Comparison of ENCODE assay signal across 8 mouse cellular contexts in the genomic region with DNA sequence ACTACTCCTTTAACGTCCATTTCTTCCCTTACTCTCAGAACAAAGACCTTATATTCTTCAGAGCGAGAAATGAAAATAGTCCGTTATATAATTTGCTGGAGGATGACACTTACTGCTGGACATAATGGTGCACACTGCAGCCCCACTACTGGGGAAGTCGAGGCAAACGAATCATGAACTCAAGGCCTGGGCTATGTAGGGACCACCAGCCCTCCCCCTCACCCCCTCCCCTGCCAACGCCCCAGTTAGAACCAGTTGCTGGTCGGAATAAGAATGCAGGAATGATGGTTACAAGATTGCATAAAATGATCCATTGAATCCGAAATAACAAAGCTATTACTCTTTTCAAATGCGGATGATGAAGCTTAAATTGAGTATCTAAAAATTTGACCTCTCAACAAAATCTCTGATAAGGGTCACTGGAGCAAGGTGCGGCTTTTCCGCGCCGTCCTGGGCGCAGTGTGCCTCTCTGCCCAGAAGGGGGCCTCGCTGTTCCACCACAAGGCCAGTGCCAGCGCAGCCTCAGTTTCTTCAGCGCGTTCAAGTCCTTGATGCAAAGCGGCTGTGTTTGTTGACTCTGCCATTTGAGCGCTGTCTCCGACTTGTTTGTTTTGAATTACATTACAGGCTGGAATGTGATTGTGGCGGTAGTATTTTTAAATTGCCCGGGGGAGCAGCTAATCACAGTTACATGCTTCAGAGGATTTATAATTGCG. TPM values are rescaled to one million over a fixed set of nuclear protein-coding genes. Genes with fewer than 3 reads are reported as not detected.
DNase-seq lines count a peak whose midpoint lies in the region; ATAC-seq and TF ChIP-seq lines count a peak whose summit lies in the region.

No protein-coding gene starts in this region.

- H3K4me3 ChIP-seq in intestine, embryonic 14.5 days (ENCODE audit: low read depth, low read length): peak overlapping the region; percentile 19; the same call in 1 of the 2 replicates
- no peak overlapping the region for H3K4me3 ChIP-seq in midbrain, embryonic 11.5 days (ENCODE audit: low read depth, low read length)
- no peak overlapping the region for H3K4me3 ChIP-seq in small intestine, adult 2 months (ENCODE audit: low read depth, low read length)

- H3K27ac ChIP-seq in intestine, embryonic 14.5 days (ENCODE audit: low read depth): no peak overlapping the region
- no peak overlapping the region for H3K27ac ChIP-seq in midbrain, embryonic 11.5 days (ENCODE audit: low read depth, low read length)
- H3K27ac ChIP-seq in small intestine, adult 2 months (ENCODE audit: insufficient read depth, low read depth, low read length): no peak overlapping the region

- 0 out of 2 replicates have a peak, but pooled peaks have one; percentile 17 for ATAC-seq in intestine, embryonic 14.5 days (replicated peaks; ENCODE audit: low FRiP score, low TSS enrichment, low read depth)
- peak; percentile 79 for ATAC-seq in midbrain, embryonic 11.5 days (ENCODE audit: low FRiP score)

- peaks cover 20% of the 10 kb centered on the region for H3K36me3 ChIP-seq in intestine, embryonic 14.5 days (ENCODE audit: control insufficient read depth, insufficient read depth, low read length)
- no peaks in the 10 kb centered on the region for H3K36me3 ChIP-seq in midbrain, embryonic 11.5 days (ENCODE audit: control insufficient read depth, insufficient read depth, low read length)
- H3K36me3 ChIP-seq in small intestine, adult 2 months (ENCODE audit: control insufficient read depth, insufficient read depth, low read length): peaks cover 7% of the 10 kb centered on the region; the same call in 1 of the 2 replicates

- 26% methylated on average over 24 of the region's 24 CpGs for WGBS in intestine, embryonic 14.5 days
- WGBS in midbrain, embryonic 11.5 days: 28% methylated on average over 24 of the region's 24 CpGs
- 31% methylated on average over 24 of the region's 24 CpGs for WGBS in small intestine, adult 2 months

- no peak for TF ChIP-seq POLR2A in small intestine, adult 2 months (IDR thresholded peaks at IDR 0.05; ENCODE audit: low read depth, low read length)

- peak overlapping the region; percentile 47 for H3K4me2 ChIP-seq in intestine, embryonic 14.5 days (ENCODE audit: low read length)
- H3K4me2 ChIP-seq in midbrain, embryonic 11.5 days: peak overlapping the region; percentile 32

- no peaks in the 10 kb centered on the region for H3K27me3 ChIP-seq in intestine, embryonic 14.5 days (replicated peaks; ENCODE audit: control insufficient read depth, insufficient read depth, low read length)
- no peaks in the 10 kb centered on the region for H3K27me3 ChIP-seq in midbrain, embryonic 11.5 days (ENCODE audit: control insufficient read depth, insufficient read depth, low read length)
- H3K27me3 ChIP-seq in small intestine, adult 2 months (ENCODE audit: control insufficient read depth, insufficient read depth, low read length): no peaks in the 10 kb centered on the region

- DNase-seq in WW6 (ENCODE audit: low read depth, low spot score) (peak; percentile 45), MN1 (ENCODE audit: low spot score) (no peak)
- peak; percentile 76 to 78 for DNase-seq in cerebellum, postnatal 4 days (ENCODE audit: low spot score in 2 of 2)
- DNase-seq in gastrocnemius, postnatal 36 days: peak; percentile 42 to 62
- DNase-seq in intestine, embryonic 14.5 days (ENCODE audit: low spot score): peak; percentile 82
- peak; percentile 72 for DNase-seq in left cerebral cortex, postnatal 4 days
- DNase-seq in midbrain, embryonic 11.5 days (ENCODE audit: low spot score, missing footprints): peak; percentile 92

- intact Hi-C loops in gastrocnemius, postnatal 36 days (cut with DNase I): loop anchor here (2.0 to 5.0 kb wide), 3 partner anchors 634 to 828 kb away; no protein-coding TSS in a partner anchor
- intact Hi-C loops in left cerebral cortex, postnatal 4 days (cut with DNase I): loop anchor here (2.0 to 10.0 kb wide), 5 partner anchors 300 to 826 kb away; a partner anchor contains a TSS

- H3K9ac ChIP-seq in intestine, embryonic 14.5 days (ENCODE audit: low read length): no peak overlapping the region
- H3K9ac ChIP-seq in midbrain, embryonic 11.5 days (ENCODE audit: low read length): no peak overlapping the region

- no peaks in the 10 kb centered on the region for H3K4me1 ChIP-seq in intestine, embryonic 14.5 days (replicated peaks; ENCODE audit: control insufficient read depth, insufficient read depth, low read length)
- H3K4me1 ChIP-seq in midbrain, embryonic 11.5 days (ENCODE audit: control insufficient read depth, insufficient read depth, low read length): no peaks in the 10 kb centered on the region
- 0 out of 2 replicates have a peak, but pooled peaks cover 2% of the 10 kb centered on the region for H3K4me1 ChIP-seq in small intestine, adult 2 months (ENCODE audit: control insufficient read depth, insufficient read depth, insufficient read length, low read length)

- H3K9me3 ChIP-seq in intestine, embryonic 14.5 days (ENCODE audit: control insufficient read depth, low read length): no peaks in the 10 kb centered on the region
- H3K9me3 ChIP-seq in midbrain, embryonic 11.5 days (ENCODE audit: control insufficient read depth, low read length): no peaks in the 10 kb centered on the region

- peak; percentile 89 for TF ChIP-seq CTCF in small intestine, adult 2 months (IDR thresholded peaks at IDR 0.05; ENCODE audit: extremely low read depth, insufficient read length, insufficient replicate concordance, low read depth, low read length)

RNA-seq across cellular contexts. Expression of a gene that starts 11.6 kb away (rescaled TPM):
- total RNA-seq in gastrocnemius, postnatal 36 days (2021): 1 to 10 TPM; 8.0 to 9.7 TPM
- 25.1 and 25.3 TPM in 2 replicates for polyA plus RNA-seq in intestine, embryonic 14.5 days (2014; fragmentation: Nextera tagmentation; extraction: Ambion mirVana)
- total RNA-seq in left cerebral cortex, postnatal 4 days (2021): 10 to 100 TPM; 23.4 to 25.5 TPM
- 27.0 and 28.2 TPM in 2 replicates for polyA plus RNA-seq in midbrain, embryonic 11.5 days (2014; fragmentation: Nextera tagmentation; extraction: Ambion mirVana)
- 1.1 and 2.3 TPM in 2 replicates for polyA plus RNA-seq in small intestine, adult 2 months (2012; rRNA removed)

RNA-seq across cellular contexts. Expression of a gene that starts 11.8 kb away (rescaled TPM):
- total RNA-seq in gastrocnemius, postnatal 36 days (2021): 1 to 10 TPM; 2.9 to 3.5 TPM
- 5.8 and 6.5 TPM in 2 replicates for polyA plus RNA-seq in intestine, embryonic 14.5 days (2014; fragmentation: Nextera tagmentation; extraction: Ambion mirVana)
- 1 to 10 TPM; 8.9 to 9.7 TPM for total RNA-seq in left cerebral cortex, postnatal 4 days (2021)
- polyA plus RNA-seq in midbrain, embryonic 11.5 days (2014; fragmentation: Nextera tagmentation; extraction: Ambion mirVana): 3.1 and 4.9 TPM in 2 replicates
- polyA plus RNA-seq in small intestine, adult 2 months (2012; rRNA removed): 0.53 and 2.2 TPM in 2 replicates
